Mouse (Mus musculus): Measurements from ENCODE around the gene Rpl13a.

DNA sequence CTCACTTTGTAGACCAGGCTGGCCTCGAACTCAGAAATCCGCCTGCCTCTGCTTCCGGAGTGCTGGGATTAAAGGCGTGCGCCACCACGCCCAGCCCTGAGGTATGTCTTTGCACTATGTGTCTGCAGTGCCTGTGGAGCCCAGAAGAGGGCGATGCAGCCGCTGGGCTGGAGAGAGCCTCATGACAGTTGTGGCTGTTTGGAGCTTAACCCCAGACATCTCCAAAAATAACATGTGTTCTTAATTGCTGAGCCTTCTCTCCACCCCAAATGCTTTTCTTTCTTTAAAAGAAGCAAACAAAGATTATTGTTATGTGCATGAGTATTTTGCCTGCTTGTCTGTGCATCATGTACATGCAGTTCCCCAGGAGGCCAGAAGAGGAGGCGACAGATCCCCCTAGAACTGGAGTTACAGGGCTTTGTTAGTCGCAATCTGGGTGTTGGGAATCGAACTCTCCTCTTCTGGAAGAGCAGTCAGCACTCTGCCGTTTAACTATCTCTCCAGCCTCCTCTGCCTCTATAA, 26.5 kb upstream of the Rpl13a start:
- no peak for TF ChIP-seq EP300 (IDR thresholded peaks at IDR 0.05; ENCODE audit: low read depth)
- peak; percentile 43; the same call in 1 of the 2 replicates for TF ChIP-seq CTCF (IDR thresholded peaks at IDR 0.05; ENCODE audit: low read depth)

All from heart, postnatal 0 days (tissue).